Mouse (Mus musculus): ENCODE measurements at regions not wholly inside any gene's neighbourhood (a gene's known extent, or its start where the extent isn't known, plus 50 kb on each side); places are given as distances from the start of the nearest gene placed in this dataset.

- no peak for ATAC-seq (ENCODE audit: insufficient read depth, low FRiP score, low read depth)
- no peak overlapping the region for H3K27ac ChIP-seq
- H3K9ac ChIP-seq: no peak overlapping the region
- H3K4me2 ChIP-seq: no peak overlapping the region
- no peak overlapping the region for H3K4me3 ChIP-seq (replicated peaks)
- H3K36me3 ChIP-seq: no peaks in the 10 kb centered on the region
- H3K27me3 ChIP-seq (replicated peaks): no peaks in the 10 kb centered on the region
- H3K9me3 ChIP-seq: no peaks in the 10 kb centered on the region
- WGBS: 29% methylated on average over 3 of the region's 3 CpGs
- H3K4me1 ChIP-seq: no peaks in the 10 kb centered on the region
Measured at GRCm38 (mm10) chr15:56858134-56858533, 619.3 kb downstream of the Slc22a22 start.

- no peak for ATAC-seq (ENCODE audit: insufficient read depth, low FRiP score, low read depth)
- H3K9me3 ChIP-seq: no peaks in the 10 kb centered on the region
- no peak overlapping the region for H3K9ac ChIP-seq
- no peaks in the 10 kb centered on the region for H3K4me1 ChIP-seq
- no peaks in the 10 kb centered on the region for H3K36me3 ChIP-seq
- H3K27ac ChIP-seq: no peak overlapping the region
- H3K27me3 ChIP-seq (replicated peaks): no peaks in the 10 kb centered on the region
- H3K4me2 ChIP-seq: no peak overlapping the region
- WGBS: 23% methylated on average over 2 of the region's 2 CpGs
- H3K4me3 ChIP-seq (replicated peaks): no peak overlapping the region
Measured at GRCm38 (mm10) chr15:56856057-56856456, 621.4 kb downstream of the Slc22a22 start.

- 66% methylated on average over 5 of the region's 5 CpGs for WGBS
- no peak for ATAC-seq (ENCODE audit: insufficient read depth, low FRiP score, low read depth)
- H3K4me1 ChIP-seq: no peaks in the 10 kb centered on the region
- no peaks in the 10 kb centered on the region for H3K36me3 ChIP-seq
- H3K9me3 ChIP-seq: no peaks in the 10 kb centered on the region
- H3K4me2 ChIP-seq: no peak overlapping the region
- no peak overlapping the region for H3K4me3 ChIP-seq (replicated peaks)
- H3K9ac ChIP-seq: no peak overlapping the region
- no peak overlapping the region for H3K27ac ChIP-seq
- no peaks in the 10 kb centered on the region for H3K27me3 ChIP-seq (replicated peaks)
Measured at GRCm38 (mm10) chr15:56853106-56853505, 624.3 kb downstream of the Slc22a22 start.

GRCm38 (mm10) chr15:56847469-56848128 lies 629.8 kb downstream of the Slc22a22 start:
- 74% methylated on average over 6 of the region's 6 CpGs for WGBS

GRCm38 (mm10) chr15:56844574-56844973 lies 632.9 kb downstream of the Slc22a22 start:
- no peak overlapping the region for H3K9ac ChIP-seq
- no peak for ATAC-seq (ENCODE audit: insufficient read depth, low FRiP score, low read depth)
- 23% methylated on average over 1 of the region's 1 CpGs for WGBS

More at GRCm38 (mm10) chr15:56847469-56848128, 629.8 kb downstream of the Slc22a22 start:
- Histone ChIP-seq H3K27me3 (replicated peaks) (no peaks in the 10 kb centered on the region), H3K27ac (no peak overlapping the region), H3K4me2 (no peak overlapping the region), H3K4me3 (replicated peaks) (no peak overlapping the region), H3K9me3 (no peaks in the 10 kb centered on the region), H3K4me1 (no peaks in the 10 kb centered on the region), H3K36me3 (no peaks in the 10 kb centered on the region), H3K9ac (no peak overlapping the region)
- no peak for ATAC-seq (ENCODE audit: insufficient read depth, low FRiP score, low read depth)

GRCm38 (mm10) chr15:56841516-56841915 lies 635.9 kb downstream of the Slc22a22 start:
- Histone ChIP-seq H3K9me3 (no peaks in the 10 kb centered on the region), H3K27ac (no peak overlapping the region), H3K4me1 (no peaks in the 10 kb centered on the region), H3K27me3 (replicated peaks) (no peaks in the 10 kb centered on the region), H3K4me2 (no peak overlapping the region), H3K36me3 (no peaks in the 10 kb centered on the region), H3K9ac (no peak overlapping the region), H3K4me3 (replicated peaks) (no peak overlapping the region)
- no peak for ATAC-seq (ENCODE audit: insufficient read depth, low FRiP score, low read depth)
- 92% methylated on average over 3 of the region's 3 CpGs for WGBS

More at GRCm38 (mm10) chr15:56844574-56844973, 632.9 kb downstream of the Slc22a22 start:
- Histone ChIP-seq H3K27me3 (replicated peaks) (no peaks in the 10 kb centered on the region), H3K36me3 (no peaks in the 10 kb centered on the region), H3K9me3 (no peaks in the 10 kb centered on the region), H3K4me1 (no peaks in the 10 kb centered on the region), H3K27ac (no peak overlapping the region), H3K4me3 (replicated peaks) (no peak overlapping the region), H3K4me2 (no peak overlapping the region)

GRCm38 (mm10) chr15:56837292-56837691 lies 640.1 kb downstream of the Slc22a22 start:
- Histone ChIP-seq H3K36me3 (no peaks in the 10 kb centered on the region), H3K9ac (no peak overlapping the region), H3K27ac (no peak overlapping the region), H3K4me2 (no peak overlapping the region), H3K4me3 (replicated peaks) (no peak overlapping the region), H3K27me3 (replicated peaks) (no peaks in the 10 kb centered on the region), H3K4me1 (no peaks in the 10 kb centered on the region), H3K9me3 (no peaks in the 10 kb centered on the region)
- 84% methylated on average over 1 of the region's 1 CpGs for WGBS
- ATAC-seq (ENCODE audit: insufficient read depth, low FRiP score, low read depth): no peak

- no peak for ATAC-seq (ENCODE audit: insufficient read depth, low FRiP score, low read depth)
- Histone ChIP-seq H3K9me3 (no peaks in the 10 kb centered on the region), H3K4me1 (no peaks in the 10 kb centered on the region), H3K4me2 (no peak overlapping the region), H3K9ac (no peak overlapping the region), H3K36me3 (no peaks in the 10 kb centered on the region), H3K27me3 (replicated peaks) (no peaks in the 10 kb centered on the region), H3K4me3 (replicated peaks) (no peak overlapping the region), H3K27ac (no peak overlapping the region)
- WGBS: 72% methylated on average over 2 of the region's 2 CpGs
Measured at GRCm38 (mm10) chr15:56834621-56835020, 642.8 kb downstream of the Slc22a22 start.

- Histone ChIP-seq H3K9me3 (no peaks in the 10 kb centered on the region), H3K4me3 (replicated peaks) (no peak overlapping the region), H3K27ac (no peak overlapping the region), H3K4me2 (no peak overlapping the region), H3K4me1 (no peaks in the 10 kb centered on the region), H3K36me3 (no peaks in the 10 kb centered on the region), H3K9ac (no peak overlapping the region), H3K27me3 (replicated peaks) (no peaks in the 10 kb centered on the region)
- ATAC-seq (ENCODE audit: insufficient read depth, low FRiP score, low read depth): no peak
- WGBS: 91% methylated on average over 7 of the region's 7 CpGs
Measured at GRCm38 (mm10) chr15:56832666-56833065, 644.8 kb downstream of the Slc22a22 start.

- Histone ChIP-seq H3K27me3 (replicated peaks) (no peaks in the 10 kb centered on the region), H3K4me3 (replicated peaks) (no peak overlapping the region), H3K36me3 (no peaks in the 10 kb centered on the region), H3K4me2 (no peak overlapping the region), H3K9me3 (no peaks in the 10 kb centered on the region), H3K4me1 (no peaks in the 10 kb centered on the region), H3K27ac (no peak overlapping the region), H3K9ac (no peak overlapping the region)
- ATAC-seq (ENCODE audit: insufficient read depth, low FRiP score, low read depth): no peak
- WGBS: 60% methylated on average over 8 of the region's 8 CpGs
Measured at GRCm38 (mm10) chr15:56820977-56821579, 656.3 kb downstream of the Slc22a22 start.

GRCm38 (mm10) chr15:56820256-56820976 lies 657.0 kb downstream of the Slc22a22 start:
- WGBS: 61% methylated on average over 4 of the region's 4 CpGs
- no peak overlapping the region for H3K4me2 ChIP-seq
- H3K9ac ChIP-seq: no peak overlapping the region
- H3K9me3 ChIP-seq: no peaks in the 10 kb centered on the region
- H3K4me1 ChIP-seq: no peaks in the 10 kb centered on the region
- H3K27ac ChIP-seq: no peak overlapping the region
- no peaks in the 10 kb centered on the region for H3K27me3 ChIP-seq (replicated peaks)
- H3K4me3 ChIP-seq (replicated peaks): no peak overlapping the region
- H3K36me3 ChIP-seq: no peaks in the 10 kb centered on the region
- ATAC-seq (ENCODE audit: insufficient read depth, low FRiP score, low read depth): no peak

GRCm38 (mm10) chr15:56818158-56818690 lies 659.2 kb downstream of the Slc22a22 start:
- H3K27ac ChIP-seq: no peak overlapping the region
- no peak overlapping the region for H3K9ac ChIP-seq
- no peak overlapping the region for H3K4me2 ChIP-seq
- no peak for ATAC-seq (ENCODE audit: insufficient read depth, low FRiP score, low read depth)
- H3K9me3 ChIP-seq: no peaks in the 10 kb centered on the region
- H3K4me3 ChIP-seq (replicated peaks): no peak overlapping the region
- H3K36me3 ChIP-seq: no peaks in the 10 kb centered on the region
- H3K4me1 ChIP-seq: no peaks in the 10 kb centered on the region
- 36% methylated on average over 4 of the region's 4 CpGs for WGBS
- no peaks in the 10 kb centered on the region for H3K27me3 ChIP-seq (replicated peaks)
